Mouse (Mus musculus) forebrain, postnatal 0 days (tissue): ENCODE measurements at regions not wholly inside any gene's neighbourhood (a gene's known extent, or its start where the extent isn't known, plus 50 kb on each side); places are given as distances from the start of the nearest gene placed in this dataset.

Experiments
- ATAC-seq: fragments of 200-750 bp; cut with Nextera tagmentation; 2 replicates; pipeline ENCODE4 v1.8.0; 2017; ENCODE audit warnings: mild to moderate bottlenecking, moderate library complexity
- DNase-seq: peaks from one replicate; pipeline ENCODE4 v3.0.0-alpha.2; 2015
- H3K27ac ChIP-seq: fragments of 300-500 bp; sonication (generic); 2 replicates; pipeline ENCODE4 v1.5.1; 2014; ENCODE audit warnings: low read depth, mild to moderate bottlenecking, antibody characterized with exemption, low read length, moderate library complexity, mixed read lengths
- H3K27me3 ChIP-seq: fragments of 300-500 bp; sonication (generic); 2 replicates; pipeline ENCODE4 v1.6.1; 2014; ENCODE audit warnings: mild to moderate bottlenecking, low read length, mixed read lengths; ENCODE audit not compliant: insufficient read depth
- H3K36me3 ChIP-seq: fragments of 300-500 bp; sonication (generic); 2 replicates; pipeline ENCODE4 v1.6.1; 2014; ENCODE audit warnings: mild to moderate bottlenecking, moderate library complexity; ENCODE audit not compliant: insufficient read depth
- H3K4me1 ChIP-seq: fragments of 300-500 bp; sonication (generic); 2 replicates; pipeline ENCODE4 v1.6.1; 2014; ENCODE audit warnings: antibody characterized with exemption; ENCODE audit not compliant: insufficient read depth
- H3K4me2 ChIP-seq: fragments of 300-500 bp; sonication (generic); 2 replicates; pipeline ENCODE4 v1.6.1; 2014; ENCODE audit warnings: low read depth, mild to moderate bottlenecking, moderate library complexity
- H3K4me3 ChIP-seq: fragments of 300-500 bp; sonication (generic); 2 replicates; pipeline ENCODE4 v1.5.1; 2014; ENCODE audit warnings: low read depth, low read length, mixed read lengths
- H3K9ac ChIP-seq: fragments of 300-500 bp; sonication (generic); 2 replicates; pipeline ENCODE4 v1.6.1; 2014; ENCODE audit warnings: mild to moderate bottlenecking
- H3K9me3 ChIP-seq: fragments of 300-500 bp; sonication (generic); 2 replicates; pipeline ENCODE4 v1.6.1; 2016; ENCODE audit warnings: low read length
- CTCF ChIP-seq: sonication (generic); IDR thresholded peaks from 2 replicates; pipeline ENCODE4 v1.5.1; 2016; ENCODE audit warnings: antibody characterized with exemption, control low read depth, low read depth
- WGBS: fragments of 180-500 bp; shearing (Covaris S2); extraction: QIAGEN DNeasy Blood & Tissue Kit; methylation state at CpG from one replicate; pipeline ENCODE4 v1.1.7; 2014; 5-methylcytosine and 5-hydroxymethylcytosine counted together

DNA sequence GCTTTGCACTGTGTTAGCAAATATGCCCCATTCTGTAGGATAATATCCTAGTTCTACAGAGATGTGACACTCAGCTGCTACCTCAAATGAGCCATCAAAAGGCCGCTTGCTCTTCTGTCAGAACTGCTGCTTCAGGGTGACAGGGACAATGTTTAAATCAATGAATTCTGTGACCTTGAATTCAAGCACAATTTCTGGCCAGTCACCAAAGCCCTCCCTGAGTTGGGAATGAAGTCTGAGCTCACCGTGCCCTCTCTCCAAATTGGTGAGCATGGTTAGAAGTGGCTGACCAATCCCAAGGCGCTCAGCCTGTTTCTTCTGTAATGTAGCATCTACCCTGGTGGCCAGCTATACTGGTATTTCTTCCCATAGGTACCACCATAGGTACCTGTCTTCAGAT is 113.8 kb upstream of the Aldh1b1 start:
- 81% methylated on average over 3 of the region's 3 CpGs for whole genome bisulfite sequencing
- no peak overlapping the region for H3K4me2 ChIP-seq

DNA sequence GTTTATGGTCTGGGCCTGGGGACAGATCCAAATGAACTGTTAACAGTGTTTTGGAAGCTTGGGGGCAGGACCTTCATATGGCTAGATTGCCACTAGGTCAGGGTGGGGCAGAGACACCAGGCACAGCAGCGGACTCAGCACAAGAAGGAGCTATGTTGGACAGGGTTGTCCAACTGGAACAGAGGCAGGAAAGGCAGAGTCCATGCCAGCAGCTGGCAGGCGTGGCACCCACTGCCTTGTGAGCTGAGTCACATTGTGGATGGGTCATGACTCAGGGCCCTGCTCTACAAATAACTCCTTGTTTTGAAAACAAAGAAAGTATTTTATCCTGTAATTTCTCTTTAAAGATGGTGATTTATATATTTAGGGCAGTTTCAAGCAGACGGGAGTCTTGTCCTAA is 115.6 kb upstream of the Aldh1b1 start:
- 82% methylated on average over 3 of the region's 3 CpGs for WGBS
- no peaks in the 10 kb centered on the region for H3K4me1 ChIP-seq
- H3K27me3 ChIP-seq = no peaks in the 10 kb centered on the region
- H3K9ac ChIP-seq = no peak overlapping the region
- TF ChIP-seq CTCF = no peak
- H3K4me2 ChIP-seq = no peak overlapping the region
- no peaks in the 10 kb centered on the region for H3K36me3 ChIP-seq
- ATAC-seq (no peak), DNase-seq (no peak)
- no peaks in the 10 kb centered on the region for H3K9me3 ChIP-seq
- no peak overlapping the region for H3K27ac ChIP-seq
- no peak overlapping the region for H3K4me3 ChIP-seq

More for the DNA sequence above, 113.8 kb upstream of the Aldh1b1 start:
- Histone ChIP-seq H3K9ac (no peak overlapping the region), H3K4me3 (no peak overlapping the region), H3K9me3 (no peaks in the 10 kb centered on the region), H3K4me1 (peaks cover 5% of the 10 kb centered on the region; the same call in 1 of the 2 replicates), H3K27ac (no peak overlapping the region), H3K27me3 (no peaks in the 10 kb centered on the region), H3K36me3 (no peaks in the 10 kb centered on the region)
- no peak for TF ChIP-seq CTCF
- DNase-seq = no peak
- ATAC-seq = no peak

DNA sequence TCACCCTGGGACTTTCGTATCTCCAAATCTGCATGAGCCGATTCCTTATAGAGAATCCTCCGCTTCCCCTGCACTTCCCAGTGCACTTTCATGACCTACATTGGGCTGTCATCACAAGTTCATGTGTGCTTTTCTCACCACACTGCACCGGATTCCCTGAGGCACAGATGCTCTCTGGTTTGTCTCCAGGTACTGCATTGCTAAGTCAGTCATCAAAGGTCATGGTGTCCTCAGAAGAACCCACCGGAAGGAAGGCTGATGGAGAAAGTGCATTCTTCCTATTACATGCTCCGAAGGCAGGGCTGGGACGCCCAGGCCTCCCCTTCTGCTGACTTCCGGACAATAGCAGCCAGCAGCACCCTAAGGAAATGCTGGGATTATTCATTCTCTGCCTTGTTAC is 116.1 kb upstream of the Aldh1b1 start:
- H3K27ac ChIP-seq = no peak overlapping the region
- no peak overlapping the region for H3K4me2 ChIP-seq
- no peak overlapping the region for H3K4me3 ChIP-seq
- H3K4me1 ChIP-seq = no peaks in the 10 kb centered on the region
- ATAC-seq (no peak), DNase-seq (no peak)
- WGBS = 89% methylated on average over 8 of the region's 8 CpGs
- H3K9me3 ChIP-seq = no peaks in the 10 kb centered on the region
- H3K9ac ChIP-seq = no peak overlapping the region
- H3K27me3 ChIP-seq = no peaks in the 10 kb centered on the region
- no peaks in the 10 kb centered on the region for H3K36me3 ChIP-seq
- TF ChIP-seq CTCF = no peak

DNA sequence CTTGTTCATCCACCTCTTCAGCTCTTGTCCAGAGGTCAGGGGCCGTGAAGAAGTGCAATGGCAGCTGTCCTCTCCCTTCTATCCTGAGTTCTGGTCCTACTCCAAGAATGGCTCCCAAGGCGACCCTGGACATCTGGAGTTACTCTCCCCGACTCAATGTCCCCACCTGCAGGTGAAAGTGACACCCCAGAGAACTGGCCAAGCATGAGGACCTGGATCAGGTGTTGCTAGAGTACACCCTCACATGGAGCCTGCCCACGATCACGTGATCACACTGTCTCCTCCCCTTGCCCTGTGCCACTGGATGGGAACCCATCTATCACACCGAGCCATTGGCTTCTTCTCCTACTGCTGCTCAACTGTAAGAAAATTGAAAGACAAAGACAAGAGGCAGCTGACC is 122.7 kb upstream of the Aldh1b1 start:
- Histone ChIP-seq H3K9me3 (no peaks in the 10 kb centered on the region), H3K27ac (no peak overlapping the region), H3K4me3 (no peak overlapping the region), H3K4me2 (no peak overlapping the region), H3K9ac (no peak overlapping the region), H3K27me3 (no peaks in the 10 kb centered on the region), H3K36me3 (no peaks in the 10 kb centered on the region), H3K4me1 (peaks cover 11% of the 10 kb centered on the region; the same call in 1 of the 2 replicates)
- WGBS = 81% methylated on average over 6 of the region's 6 CpGs
- ATAC-seq (no peak), DNase-seq (no peak)
- TF ChIP-seq CTCF = no peak

DNA sequence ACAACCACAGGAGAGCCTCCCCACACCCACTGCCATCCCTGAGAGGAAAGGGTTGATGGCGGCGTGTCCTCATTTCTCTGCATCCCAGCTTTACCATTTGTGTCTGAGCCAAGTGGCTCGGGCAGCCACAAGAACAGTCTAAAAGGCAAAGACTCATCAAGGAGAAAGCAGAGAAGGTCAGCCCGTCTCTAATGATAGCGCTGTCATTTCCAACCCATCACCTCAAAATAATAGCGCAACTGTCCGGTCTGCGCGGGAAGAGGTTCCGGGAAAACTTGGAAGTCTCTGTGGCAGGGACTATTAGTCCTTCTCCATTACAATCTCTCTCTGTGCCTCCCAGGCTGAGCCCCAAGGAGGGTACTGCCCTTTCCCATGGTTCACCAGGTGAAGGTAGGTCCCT is 124.5 kb upstream of the Aldh1b1 start:
- no peaks in the 10 kb centered on the region for H3K36me3 ChIP-seq
- no peak overlapping the region for H3K9ac ChIP-seq
- no peak for TF ChIP-seq CTCF
- 84% methylated on average over 10 of the region's 10 CpGs for WGBS
- H3K9me3 ChIP-seq = no peaks in the 10 kb centered on the region
- no peaks in the 10 kb centered on the region for H3K27me3 ChIP-seq
- peaks cover 11% of the 10 kb centered on the region; the same call in 1 of the 2 replicates for H3K4me1 ChIP-seq
- DNase-seq = no peak
- no peak overlapping the region for H3K4me2 ChIP-seq
- H3K27ac ChIP-seq = no peak overlapping the region
- no peak overlapping the region for H3K4me3 ChIP-seq
- no peak for ATAC-seq

DNA sequence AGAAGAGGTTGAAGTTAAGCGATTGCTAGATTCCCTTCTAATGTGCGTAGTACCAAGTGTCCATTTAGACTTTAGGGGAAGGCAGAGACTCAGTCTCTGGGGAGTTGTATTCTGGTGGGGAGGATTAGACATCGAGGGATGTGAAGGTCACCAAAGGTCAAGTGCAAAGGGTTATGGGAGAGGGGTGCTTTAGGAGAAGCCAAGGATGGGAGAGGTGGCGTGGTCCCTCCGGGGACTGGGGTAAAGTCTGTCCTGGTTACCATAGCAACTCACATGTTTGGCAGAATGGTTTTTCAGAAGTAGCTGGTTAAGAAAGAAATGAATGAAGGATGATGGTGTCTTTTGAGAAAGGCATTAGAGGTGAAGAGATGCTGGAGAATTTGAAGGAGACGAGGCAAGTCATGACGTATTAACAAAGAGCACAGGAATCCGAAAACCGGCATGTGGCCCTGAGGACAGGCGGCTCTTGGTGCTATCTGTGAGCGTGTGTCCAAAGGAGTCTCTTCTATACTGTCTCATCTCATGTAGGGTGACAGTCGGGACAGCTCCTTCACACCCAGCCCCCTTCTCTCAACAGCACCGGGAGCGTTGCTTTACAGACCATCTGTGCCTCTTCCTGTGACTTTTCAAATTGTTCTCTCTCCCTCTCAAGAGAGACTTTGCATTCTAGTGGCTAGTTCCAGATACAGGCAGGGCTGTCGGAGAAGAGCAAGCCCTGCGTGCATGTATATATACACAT is 125.6 kb upstream of the Aldh1b1 start:
- H3K36me3 ChIP-seq = no peaks in the 10 kb centered on the region
- H3K9ac ChIP-seq = no peak overlapping the region
- H3K4me2 ChIP-seq = no peak overlapping the region; the same call in 1 of the 2 replicates
- H3K4me1 ChIP-seq = peaks cover 11% of the 10 kb centered on the region; the same call in 1 of the 2 replicates
- peak overlapping the region; percentile 54 for H3K27ac ChIP-seq
- peak; percentile 61 for DNase-seq
- no peak for TF ChIP-seq CTCF
- 39% methylated on average over 16 of the region's 16 CpGs for WGBS
- no peaks in the 10 kb centered on the region for H3K9me3 ChIP-seq
- ATAC-seq = peak; percentile 92
- H3K4me3 ChIP-seq = no peak overlapping the region
- H3K27me3 ChIP-seq = no peaks in the 10 kb centered on the region

DNA sequence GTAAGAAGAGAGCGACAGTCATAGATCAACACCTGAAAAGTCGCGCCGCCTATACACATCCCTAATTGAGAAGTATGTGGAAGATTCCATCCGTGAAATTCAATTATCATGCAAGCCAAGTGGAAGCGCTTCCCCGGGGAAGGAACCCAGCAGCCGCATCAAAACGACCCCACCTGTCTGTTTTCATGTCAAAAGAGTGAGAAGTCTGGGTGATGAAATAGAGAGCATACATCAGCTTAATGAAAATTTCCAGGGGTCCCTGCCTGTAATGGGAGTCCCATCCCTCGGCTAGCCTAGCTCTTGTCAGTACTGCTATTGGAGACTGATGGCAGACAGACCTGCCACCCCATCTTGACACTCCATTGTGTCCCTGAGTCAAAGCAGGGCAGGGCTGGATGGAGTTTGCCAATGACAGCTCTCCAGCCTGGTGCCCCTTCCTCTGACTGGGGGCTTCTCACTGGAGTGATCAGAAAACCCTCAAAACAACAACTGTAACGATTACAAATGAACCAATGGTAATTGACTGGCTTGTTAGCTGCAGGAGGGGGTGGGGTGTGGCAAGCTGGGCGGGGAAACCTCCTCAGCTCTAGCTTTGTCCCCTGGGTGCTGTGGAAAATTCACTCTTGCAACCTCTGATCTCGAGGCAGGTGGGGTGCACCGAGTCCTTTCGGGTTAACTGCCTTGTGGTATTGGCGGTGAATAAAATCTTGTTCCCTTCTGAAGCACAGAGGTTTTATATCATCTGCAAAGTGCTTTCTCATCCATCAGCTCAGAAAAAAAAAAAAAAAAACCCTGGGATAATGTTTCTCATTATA is 126.4 kb upstream of the Aldh1b1 start:
- Histone ChIP-seq H3K4me3 (no peak overlapping the region), H3K9ac (no peak overlapping the region), H3K4me1 (peaks cover 11% of the 10 kb centered on the region; the same call in 1 of the 2 replicates), H3K27me3 (no peaks in the 10 kb centered on the region), H3K9me3 (no peaks in the 10 kb centered on the region), H3K27ac (peak overlapping the region; percentile 54; the same call in 1 of the 2 replicates), H3K36me3 (no peaks in the 10 kb centered on the region), H3K4me2 (peak overlapping the region; percentile 19; the same call in 1 of the 2 replicates)
- no peak for TF ChIP-seq CTCF
- ATAC-seq (peak; percentile 45), DNase-seq (peak; percentile 24)
- WGBS = 31% methylated on average over 16 of the region's 16 CpGs
